In genomic region chr11:70028401-70029129, GRCm38 (mm10) we compare ENCODE assay signal across 8 mouse cellular contexts. TPM values are rescaled to one million over a fixed set of nuclear protein-coding genes. Genes with fewer than 3 reads are reported as not detected.
DNase-seq lines count a peak whose midpoint lies in the region; ATAC-seq and TF ChIP-seq lines count a peak whose summit lies in the region.

No protein-coding gene starts in this region.

- peaks cover 14% of the 10 kb centered on the region for H3K79me2 ChIP-seq in myocyte (ENCODE audit: control insufficient read depth, insufficient read depth)

- TF ChIP-seq POLR2A in kidney, adult 2 months (IDR thresholded peaks at IDR 0.05; ENCODE audit: low read depth, low read length): no peak
- TF ChIP-seq POLR2A in myocyte (IDR thresholded peaks at IDR 0.05; ENCODE audit: insufficient read length, low read depth): peak; percentile 36

- H3K4me3 ChIP-seq in kidney, embryonic 14.5 days (ENCODE audit: low read length): peak overlapping the region; percentile 12
- H3K4me3 ChIP-seq in kidney, adult 2 months (ENCODE audit: insufficient read depth, low read depth, low read length): no peak overlapping the region
- H3K4me3 ChIP-seq in embryonic facial prominence, embryonic 12.5 days: peak overlapping the region; percentile 30
- H3K4me3 ChIP-seq in hindbrain, embryonic 16.5 days (ENCODE audit: low read length): peak overlapping the region; percentile 36
- H3K4me3 ChIP-seq in myocyte: peak overlapping the region; percentile 15

- H3K9me3 ChIP-seq in kidney, embryonic 14.5 days (ENCODE audit: control insufficient read depth, low read length): no peaks in the 10 kb centered on the region
- H3K9me3 ChIP-seq in embryonic facial prominence, embryonic 12.5 days: no peaks in the 10 kb centered on the region
- H3K9me3 ChIP-seq in hindbrain, embryonic 16.5 days (ENCODE audit: control insufficient read depth, low read length): no peaks in the 10 kb centered on the region

- TF ChIP-seq CTCF in kidney, adult 2 months (conservative IDR thresholded peaks at IDR 0.05; ENCODE audit: insufficient read depth, insufficient read length, low read depth, low read length): no peak

- no peaks in the 10 kb centered on the region for H3K27me3 ChIP-seq in kidney, embryonic 14.5 days (ENCODE audit: control insufficient read depth, insufficient read depth, low read length)
- no peaks in the 10 kb centered on the region for H3K27me3 ChIP-seq in kidney, adult 2 months (replicated peaks; ENCODE audit: control insufficient read depth, insufficient read depth, low read length)
- H3K27me3 ChIP-seq in embryonic facial prominence, embryonic 12.5 days: no peaks in the 10 kb centered on the region
- no peaks in the 10 kb centered on the region for H3K27me3 ChIP-seq in hindbrain, embryonic 16.5 days (replicated peaks; ENCODE audit: control insufficient read depth, insufficient read depth, low read length)
- H3K27me3 ChIP-seq in myocyte (ENCODE audit: control insufficient read depth, insufficient read depth, insufficient read length): no peaks in the 10 kb centered on the region

- no peak overlapping the region for H3K9ac ChIP-seq in kidney, embryonic 14.5 days (ENCODE audit: low read depth, low read length)
- peak overlapping the region; percentile 31 for H3K9ac ChIP-seq in embryonic facial prominence, embryonic 12.5 days
- H3K9ac ChIP-seq in hindbrain, embryonic 16.5 days (ENCODE audit: low read depth, low read length): peak overlapping the region; percentile 57

- peak overlapping the region; percentile 43 for H3K4me2 ChIP-seq in kidney, embryonic 14.5 days (replicated peaks; ENCODE audit: low read depth, low read length)
- peak overlapping the region; percentile 50 for H3K4me2 ChIP-seq in embryonic facial prominence, embryonic 12.5 days (replicated peaks)
- H3K4me2 ChIP-seq in hindbrain, embryonic 16.5 days (ENCODE audit: low read length): peak overlapping the region; percentile 68
- H3K4me2 ChIP-seq in myocyte (ENCODE audit: low read depth): peak overlapping the region; percentile 90

- peak overlapping the region; percentile 77 for H3K27ac ChIP-seq in kidney, embryonic 14.5 days (ENCODE audit: low read depth, low read length)
- H3K27ac ChIP-seq in kidney, adult 2 months (ENCODE audit: insufficient read depth, low read depth, low read length): no peak overlapping the region
- H3K27ac ChIP-seq in embryonic facial prominence, embryonic 12.5 days: peak overlapping the region; percentile 91
- peak overlapping the region; percentile 94 for H3K27ac ChIP-seq in hindbrain, embryonic 16.5 days (ENCODE audit: low read depth, low read length)

- ATAC-seq in kidney, embryonic 14.5 days (ENCODE audit: low FRiP score, low TSS enrichment): 0 out of 2 replicates have a peak, but pooled peaks have one; percentile 0
- no peak for ATAC-seq in embryonic facial prominence, embryonic 12.5 days (ENCODE audit: insufficient number of reproducible peaks, insufficient read depth, low FRiP score, low TSS enrichment)
- peak; percentile 4 for ATAC-seq in hindbrain, embryonic 16.5 days
- ATAC-seq in cerebellum, adult (ENCODE audit: insufficient number of reproducible peaks, low FRiP score, low TSS enrichment): no peak

- WGBS in kidney, embryonic 14.5 days: 17% methylated on average over 12 of the region's 12 CpGs
- 24% methylated on average over 12 of the region's 12 CpGs for WGBS in kidney, adult 2 months
- WGBS in embryonic facial prominence, embryonic 12.5 days: 25% methylated on average over 12 of the region's 12 CpGs
- whole genome bisulfite sequencing in hindbrain, embryonic 16.5 days: 15% methylated on average over 12 of the region's 12 CpGs

- no peak overlapping the region for H3ac ChIP-seq in myocyte (ENCODE audit: control insufficient read depth, insufficient read length)

- no peak for DNase-seq in kidney, adult 2 months
- no peak for DNase-seq in adipocyte (ENCODE audit: low spot score)
- DNase-seq in testis, postnatal 10 days (ENCODE audit: low spot score): no peak

- H3K36me3 ChIP-seq in kidney, embryonic 14.5 days (ENCODE audit: control insufficient read depth, insufficient read depth, low read length): peaks cover 30% of the 10 kb centered on the region
- no peaks in the 10 kb centered on the region for H3K36me3 ChIP-seq in kidney, adult 2 months (ENCODE audit: control insufficient read depth, insufficient read depth, low read length)
- H3K36me3 ChIP-seq in embryonic facial prominence, embryonic 12.5 days: peaks cover 31% of the 10 kb centered on the region
- peaks cover 17% of the 10 kb centered on the region for H3K36me3 ChIP-seq in hindbrain, embryonic 16.5 days (ENCODE audit: control insufficient read depth, insufficient read depth, low read length)
- peaks cover 13% of the 10 kb centered on the region for H3K36me3 ChIP-seq in myocyte (ENCODE audit: control insufficient read depth, insufficient read depth)

- peaks cover 55% of the 10 kb centered on the region for H3K4me1 ChIP-seq in kidney, embryonic 14.5 days (ENCODE audit: control insufficient read depth, insufficient read depth, low read length)
- no peaks in the 10 kb centered on the region for H3K4me1 ChIP-seq in kidney, adult 2 months (ENCODE audit: control insufficient read depth, insufficient read depth, low read length)
- H3K4me1 ChIP-seq in embryonic facial prominence, embryonic 12.5 days: peaks cover 61% of the 10 kb centered on the region
- peaks cover 65% of the 10 kb centered on the region for H3K4me1 ChIP-seq in hindbrain, embryonic 16.5 days (ENCODE audit: control insufficient read depth, insufficient read depth, low read depth, low read length)

TF ChIP-seq in myocyte, 11 proteins besides CTCF, POLR2A, EP300 and RAD21:
- TF ChIP-seq POLR2AphosphoS2 (IDR thresholded peaks at IDR 0.05; ENCODE audit: insufficient read length, low read depth): peak; percentile 27
- no peak for TF ChIP-seq MAX (IDR thresholded peaks at IDR 0.05; ENCODE audit: low read depth)

RNA-seq across cellular contexts. Expression of gene Dlg4, which starts 11.8 kb away (rescaled TPM):
- 13.2 and 16.4 TPM in 2 replicates for polyA plus RNA-seq in kidney, embryonic 14.5 days (2014; fragmentation: Nextera tagmentation; extraction: Ambion mirVana)
- 8.1 and 8.3 TPM in 2 replicates for polyA plus RNA-seq in kidney, adult 2 months (2012; rRNA removed)
- 12.6 and 14.9 TPM in 2 replicates for polyA plus RNA-seq in embryonic facial prominence, embryonic 12.5 days (2016; fragmentation: Nextera tagmentation; extraction: Ambion mirVana)
- polyA plus RNA-seq in hindbrain, embryonic 16.5 days (2015; fragmentation: Nextera tagmentation; extraction: Ambion mirVana): 23.1 and 23.4 TPM in 2 replicates
- polyA plus RNA-seq in myocyte (2012; fragmentation: generic; extraction: Trizol): 26.8 TPM

RNA-seq across cellular contexts. Expression of gene Acadvl, which starts 13.4 kb away (rescaled TPM):
- 41.1 and 58.4 TPM in 2 replicates for polyA plus RNA-seq in kidney, embryonic 14.5 days (2014; fragmentation: Nextera tagmentation; extraction: Ambion mirVana)
- polyA plus RNA-seq in kidney, adult 2 months (2012; rRNA removed): 249 and 308 TPM in 2 replicates
- 66.8 and 70.4 TPM in 2 replicates for polyA plus RNA-seq in embryonic facial prominence, embryonic 12.5 days (2016; fragmentation: Nextera tagmentation; extraction: Ambion mirVana)
- polyA plus RNA-seq in hindbrain, embryonic 16.5 days (2015; fragmentation: Nextera tagmentation; extraction: Ambion mirVana): 66.6 and 69.1 TPM in 2 replicates
- polyA plus RNA-seq in myocyte (2012; fragmentation: generic; extraction: Trizol): 130 TPM

RNA-seq across cellular contexts. Expression of gene Asgr1, which starts 25.3 kb away (rescaled TPM):
- 2.0 and 2.4 TPM in 2 replicates for polyA plus RNA-seq in kidney, embryonic 14.5 days (2014; fragmentation: Nextera tagmentation; extraction: Ambion mirVana)
- polyA plus RNA-seq in kidney, adult 2 months (2012; rRNA removed): 0.25 and 0.41 TPM in 2 replicates
- 0.51 and 0.83 TPM in 2 replicates for polyA plus RNA-seq in embryonic facial prominence, embryonic 12.5 days (2016; fragmentation: Nextera tagmentation; extraction: Ambion mirVana)
- 3.9 and 4.4 TPM in 2 replicates for polyA plus RNA-seq in hindbrain, embryonic 16.5 days (2015; fragmentation: Nextera tagmentation; extraction: Ambion mirVana)
- 0.06 TPM for polyA plus RNA-seq in myocyte (2012; fragmentation: generic; extraction: Trizol)

RNA-seq across cellular contexts. Expression of gene Dvl2, which starts 28.2 kb away (rescaled TPM):
- polyA plus RNA-seq in kidney, embryonic 14.5 days (2014; fragmentation: Nextera tagmentation; extraction: Ambion mirVana): 28.2 and 34.9 TPM in 2 replicates
- polyA plus RNA-seq in kidney, adult 2 months (2012; rRNA removed): 8.5 and 9.6 TPM in 2 replicates
- polyA plus RNA-seq in embryonic facial prominence, embryonic 12.5 days (2016; fragmentation: Nextera tagmentation; extraction: Ambion mirVana): 67.2 and 70.3 TPM in 2 replicates
- polyA plus RNA-seq in hindbrain, embryonic 16.5 days (2015; fragmentation: Nextera tagmentation; extraction: Ambion mirVana): 21.0 and 25.4 TPM in 2 replicates
- 24.3 TPM for polyA plus RNA-seq in myocyte (2012; fragmentation: generic; extraction: Trizol)

RNA-seq across cellular contexts. Expression of gene Phf23, which starts 33.0 kb away (rescaled TPM):
- 48.5 and 63.1 TPM in 2 replicates for polyA plus RNA-seq in kidney, embryonic 14.5 days (2014; fragmentation: Nextera tagmentation; extraction: Ambion mirVana)
- 16.0 and 21.4 TPM in 2 replicates for polyA plus RNA-seq in kidney, adult 2 months (2012; rRNA removed)
- polyA plus RNA-seq in embryonic facial prominence, embryonic 12.5 days (2016; fragmentation: Nextera tagmentation; extraction: Ambion mirVana): 95.1 and 99.1 TPM in 2 replicates
- 54.2 and 55.4 TPM in 2 replicates for polyA plus RNA-seq in hindbrain, embryonic 16.5 days (2015; fragmentation: Nextera tagmentation; extraction: Ambion mirVana)
- polyA plus RNA-seq in myocyte (2012; fragmentation: generic; extraction: Trizol): 58.6 TPM

Comparison
In these comparisons a context has a peak if more than half of its experiments do, and no peak if none do; other contexts are left out.
1. ATAC-seq: peak in kidney, embryonic 14.5 days (single experiment) and hindbrain, embryonic 16.5 days (single experiment); none in embryonic facial prominence, embryonic 12.5 days (single experiment) and cerebellum, adult (single experiment).
2. Peak in every context shown above with its lines, with median percentiles within 50 percentile points of each other: H3K4me2 ChIP-seq.